Mouse (Mus musculus): ENCODE measurements at regions not wholly inside any gene's neighbourhood (a gene's known extent, or its start where the extent isn't known, plus 50 kb on each side); places are given as distances from the start of the nearest gene placed in this dataset.

DNA sequence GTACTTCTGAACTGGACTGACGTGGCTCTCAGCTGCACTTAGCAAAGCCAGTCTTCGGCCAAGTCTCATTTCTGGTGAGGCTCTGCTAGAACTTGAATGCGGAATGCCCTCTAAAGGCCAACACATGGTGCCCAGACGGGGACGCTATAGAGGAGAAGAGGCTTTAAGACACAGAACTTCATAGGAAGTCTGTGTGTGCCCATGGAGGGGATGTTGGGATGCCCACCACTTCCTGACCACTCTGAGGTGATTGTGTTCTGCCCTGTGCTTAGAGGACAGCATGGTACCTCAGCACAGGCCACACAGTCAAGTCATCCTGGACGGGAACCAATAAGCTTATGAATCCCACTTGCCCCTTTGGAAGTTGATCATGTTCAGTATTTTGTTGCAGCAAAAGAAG lies 325.3 kb upstream of the Map3k7 start:
- H3K27ac ChIP-seq = no peak overlapping the region
- no peaks in the 10 kb centered on the region for H3K9me3 ChIP-seq (replicated peaks)
- H3K27me3 ChIP-seq = no peaks in the 10 kb centered on the region
- H3K4me3 ChIP-seq = no peak overlapping the region
- H3K36me3 ChIP-seq = no peaks in the 10 kb centered on the region
- no peak overlapping the region for H3K9ac ChIP-seq
- WGBS = 90% methylated on average over 6 of the region's 6 CpGs
- H3K4me1 ChIP-seq (replicated peaks) = no peaks in the 10 kb centered on the region
- no peak for ATAC-seq (replicated peaks; ENCODE audit: insufficient number of reproducible peaks, insufficient read depth, low FRiP score, low read depth)
- no peak overlapping the region for H3K4me2 ChIP-seq

DNA sequence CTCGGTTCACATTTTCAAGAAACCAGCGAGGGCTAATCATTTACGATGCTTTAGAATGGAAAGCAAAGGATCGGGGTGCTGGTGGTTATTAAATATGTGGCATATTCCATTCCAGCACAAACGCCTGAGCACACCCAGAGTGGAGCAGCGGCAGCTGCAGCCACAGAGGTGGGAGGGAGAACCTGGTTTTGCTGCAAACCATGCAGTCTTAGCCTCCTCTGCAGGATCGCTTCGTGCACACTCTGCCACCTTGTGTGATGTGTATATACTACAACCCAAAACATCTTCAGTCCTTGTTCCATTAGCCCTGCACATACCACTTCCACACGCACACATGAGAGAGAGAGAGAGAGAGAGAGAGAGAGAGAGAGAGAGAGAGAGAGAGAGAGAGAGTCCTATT lies 321.7 kb upstream of the Map3k7 start:
- no peak overlapping the region for H3K4me2 ChIP-seq
- no peak overlapping the region for H3K9ac ChIP-seq
- H3K27me3 ChIP-seq = no peaks in the 10 kb centered on the region
- no peaks in the 10 kb centered on the region for H3K4me1 ChIP-seq (replicated peaks)
- ATAC-seq (replicated peaks; ENCODE audit: insufficient number of reproducible peaks, insufficient read depth, low FRiP score, low read depth) = peak; percentile 76; the same call in 1 of the 2 replicates
- H3K36me3 ChIP-seq = no peaks in the 10 kb centered on the region
- no peaks in the 10 kb centered on the region for H3K9me3 ChIP-seq (replicated peaks)
- no peak overlapping the region for H3K27ac ChIP-seq
- 47% methylated on average over 9 of the region's 9 CpGs for WGBS
- H3K4me3 ChIP-seq = no peak overlapping the region

DNA sequence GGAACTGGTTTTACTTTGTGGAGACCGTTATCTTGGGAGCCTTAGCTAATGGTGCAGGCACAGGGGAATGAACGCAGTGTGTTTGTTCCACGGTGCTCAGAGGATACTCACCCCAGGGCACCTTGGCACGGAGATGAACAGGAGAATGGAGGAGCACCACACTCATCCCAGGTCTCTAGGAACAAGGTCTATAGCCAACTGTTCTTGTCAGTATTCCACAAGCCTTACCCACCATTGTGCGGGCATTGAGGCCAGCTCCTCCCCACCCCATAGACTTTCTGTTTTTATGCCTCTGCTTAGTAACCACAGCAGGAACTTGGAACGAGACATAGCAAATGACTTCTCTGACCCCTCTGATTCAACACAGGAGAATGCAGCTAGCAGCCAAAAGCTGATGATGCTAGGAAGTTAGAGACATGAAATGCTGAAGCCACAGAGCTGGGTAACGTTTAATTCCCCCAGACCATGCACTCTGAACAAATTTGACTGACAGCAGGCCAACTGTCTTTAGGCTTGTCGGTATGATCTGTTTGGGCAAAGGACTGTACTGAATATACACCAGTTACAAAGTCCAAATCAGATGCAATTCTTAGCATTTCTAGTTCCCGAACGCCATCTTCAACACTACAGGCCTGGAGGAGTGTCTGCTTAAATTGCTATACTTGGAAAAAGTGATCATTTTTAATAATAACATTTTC lies 321.2 kb upstream of the Map3k7 start:
- H3K27ac ChIP-seq = no peak overlapping the region
- H3K4me2 ChIP-seq = no peak overlapping the region
- no peak overlapping the region for H3K9ac ChIP-seq
- H3K9me3 ChIP-seq (replicated peaks) = no peaks in the 10 kb centered on the region
- H3K4me3 ChIP-seq = no peak overlapping the region
- 54% methylated on average over 10 of the region's 10 CpGs for WGBS
- ATAC-seq (replicated peaks; ENCODE audit: insufficient number of reproducible peaks, insufficient read depth, low FRiP score, low read depth) = 0 out of 2 replicates have a peak, but pooled peaks have one; percentile 36
- H3K27me3 ChIP-seq = no peaks in the 10 kb centered on the region
- H3K4me1 ChIP-seq (replicated peaks) = no peaks in the 10 kb centered on the region
- H3K36me3 ChIP-seq = no peaks in the 10 kb centered on the region

DNA sequence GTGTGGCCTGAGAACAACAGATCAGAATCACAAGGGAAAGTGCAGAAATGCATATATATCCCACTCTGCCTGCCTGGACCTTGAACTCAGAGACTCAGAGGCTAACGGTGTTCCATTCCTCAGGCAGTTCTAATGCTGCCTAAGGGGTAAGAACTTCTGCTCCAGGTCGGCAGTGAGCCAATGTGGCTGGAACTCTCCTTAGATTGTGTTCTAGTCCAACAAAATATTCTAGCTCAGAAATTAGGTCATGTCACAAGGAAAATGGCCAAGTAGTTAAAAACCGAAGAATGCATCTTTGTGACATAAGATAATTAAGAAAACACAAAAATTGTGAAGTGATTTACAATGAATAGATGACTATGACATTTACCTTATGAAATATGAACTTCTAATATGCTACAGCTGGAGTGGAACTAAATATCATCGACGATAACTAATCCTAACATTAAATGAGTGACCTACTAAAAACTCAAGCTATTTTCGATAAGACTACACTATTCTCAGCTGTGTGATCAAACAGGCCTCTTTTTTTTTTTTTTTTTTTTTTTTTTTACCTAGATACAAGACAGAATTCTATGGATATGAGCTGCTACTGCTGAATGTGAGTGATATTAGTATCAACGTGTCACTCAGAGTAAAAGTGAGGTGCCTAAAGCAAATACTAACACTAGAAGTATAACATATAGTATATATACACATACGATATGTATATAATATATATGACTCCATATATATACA lies 315.1 kb upstream of the Map3k7 start:
- Histone ChIP-seq H3K36me3 (no peaks in the 10 kb centered on the region), H3K4me1 (replicated peaks) (no peaks in the 10 kb centered on the region), H3K4me2 (no peak overlapping the region), H3K9ac (no peak overlapping the region), H3K27ac (no peak overlapping the region), H3K9me3 (replicated peaks) (no peaks in the 10 kb centered on the region), H3K4me3 (no peak overlapping the region), H3K27me3 (no peaks in the 10 kb centered on the region)
- 78% methylated on average over 8 of the region's 8 CpGs for WGBS
- ATAC-seq (replicated peaks; ENCODE audit: insufficient number of reproducible peaks, insufficient read depth, low FRiP score, low read depth) = no peak

DNA sequence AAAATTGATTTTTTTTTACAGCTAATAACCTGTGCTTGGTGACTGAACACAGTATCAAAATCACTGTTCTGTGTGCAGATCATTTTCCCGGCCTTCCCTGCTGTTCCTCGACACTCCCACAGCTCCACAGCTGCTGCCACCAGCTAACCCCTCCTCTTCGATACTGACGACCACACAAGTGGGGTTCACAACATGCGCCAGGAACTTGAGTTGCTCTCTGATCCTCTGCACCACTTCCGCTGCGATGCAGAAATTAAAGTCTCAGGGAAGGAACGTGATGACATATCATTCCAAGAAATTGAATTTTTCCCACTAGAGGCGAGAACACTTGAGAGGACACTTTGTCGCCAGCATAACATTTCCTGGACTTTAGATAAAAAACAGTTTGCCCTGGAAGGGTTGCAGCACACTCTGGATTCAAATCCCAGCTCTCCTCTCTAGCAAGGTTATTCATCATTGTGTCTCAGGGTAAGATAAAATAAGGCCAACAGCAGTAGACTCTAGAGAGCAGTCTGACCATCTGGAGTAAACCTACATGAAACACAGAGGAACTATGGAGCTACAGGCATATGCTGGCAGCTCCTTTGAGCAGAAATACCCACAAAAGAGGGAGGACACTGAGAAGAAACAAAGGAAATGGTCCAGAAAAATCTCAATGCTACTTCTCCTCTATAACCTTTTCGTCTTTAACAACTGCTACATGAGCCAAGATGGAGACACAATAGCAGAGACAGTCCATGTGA lies 308.4 kb upstream of the Map3k7 start:
- H3K9ac ChIP-seq = no peak overlapping the region
- no peaks in the 10 kb centered on the region for H3K36me3 ChIP-seq
- H3K9me3 ChIP-seq (replicated peaks) = no peaks in the 10 kb centered on the region
- ATAC-seq (replicated peaks; ENCODE audit: insufficient number of reproducible peaks, insufficient read depth, low FRiP score, low read depth) = no peak
- H3K27ac ChIP-seq = no peak overlapping the region
- H3K4me3 ChIP-seq = no peak overlapping the region
- H3K4me2 ChIP-seq = no peak overlapping the region
- 52% methylated on average over 11 of the region's 11 CpGs for WGBS
- H3K4me1 ChIP-seq (replicated peaks) = no peaks in the 10 kb centered on the region; the same call in 1 of the 2 replicates
- H3K27me3 ChIP-seq = no peaks in the 10 kb centered on the region

DNA sequence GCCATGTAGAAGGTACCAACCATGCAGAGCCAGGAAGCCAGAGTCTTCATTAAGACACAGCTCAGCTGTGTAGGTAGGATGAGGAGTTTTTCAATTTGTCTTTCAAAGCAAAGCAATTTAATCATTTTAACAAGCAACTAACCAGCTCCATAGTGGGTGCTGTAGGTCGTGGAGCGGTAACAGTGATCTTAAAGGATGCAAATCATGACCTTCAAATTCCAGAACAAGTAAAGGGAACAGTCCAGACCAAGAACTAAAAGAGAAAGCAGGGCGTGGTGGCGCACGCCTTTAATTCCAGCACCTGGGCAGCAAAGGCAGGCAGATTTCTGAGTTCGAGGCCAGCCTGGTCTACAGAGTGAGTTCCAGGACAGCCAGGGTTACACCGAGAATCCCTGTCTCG lies 307.8 kb upstream of the Map3k7 start:
- Histone ChIP-seq H3K4me1 (replicated peaks) (no peaks in the 10 kb centered on the region; the same call in none of the 2 replicates), H3K4me2 (no peak overlapping the region), H3K27me3 (no peaks in the 10 kb centered on the region), H3K27ac (no peak overlapping the region), H3K36me3 (no peaks in the 10 kb centered on the region), H3K4me3 (no peak overlapping the region), H3K9me3 (replicated peaks) (no peaks in the 10 kb centered on the region), H3K9ac (no peak overlapping the region)
- WGBS = 83% methylated on average over 8 of the region's 8 CpGs
- ATAC-seq (replicated peaks; ENCODE audit: insufficient number of reproducible peaks, insufficient read depth, low FRiP score, low read depth) = no peak

DNA sequence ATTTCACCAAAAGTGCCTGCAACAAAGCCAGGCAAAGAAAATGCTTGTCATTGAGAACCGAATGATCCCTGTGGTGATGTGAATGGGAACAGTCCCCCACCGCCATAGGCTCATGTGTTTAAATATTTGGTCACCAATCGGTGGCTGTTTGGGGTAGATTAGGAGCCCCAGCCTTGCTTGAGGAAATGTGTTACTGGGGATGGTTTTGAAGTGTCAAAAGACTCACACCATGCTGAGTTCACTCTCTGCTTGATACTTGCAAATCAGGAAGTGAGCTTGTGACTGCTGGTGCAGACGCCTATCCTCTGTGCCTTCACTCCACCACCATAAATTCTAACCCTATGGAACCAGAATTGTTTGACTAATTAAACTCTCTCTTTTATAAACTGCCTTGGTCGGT lies 305.1 kb upstream of the Map3k7 start:
- Histone ChIP-seq H3K9ac (no peak overlapping the region), H3K27me3 (no peaks in the 10 kb centered on the region), H3K4me2 (no peak overlapping the region), H3K4me3 (no peak overlapping the region), H3K27ac (no peak overlapping the region), H3K36me3 (no peaks in the 10 kb centered on the region), H3K9me3 (replicated peaks) (no peaks in the 10 kb centered on the region), H3K4me1 (replicated peaks) (peaks cover 11% of the 10 kb centered on the region)
- no peak for ATAC-seq (replicated peaks; ENCODE audit: insufficient number of reproducible peaks, insufficient read depth, low FRiP score, low read depth)
- 67% methylated on average over 5 of the region's 5 CpGs for WGBS

DNA sequence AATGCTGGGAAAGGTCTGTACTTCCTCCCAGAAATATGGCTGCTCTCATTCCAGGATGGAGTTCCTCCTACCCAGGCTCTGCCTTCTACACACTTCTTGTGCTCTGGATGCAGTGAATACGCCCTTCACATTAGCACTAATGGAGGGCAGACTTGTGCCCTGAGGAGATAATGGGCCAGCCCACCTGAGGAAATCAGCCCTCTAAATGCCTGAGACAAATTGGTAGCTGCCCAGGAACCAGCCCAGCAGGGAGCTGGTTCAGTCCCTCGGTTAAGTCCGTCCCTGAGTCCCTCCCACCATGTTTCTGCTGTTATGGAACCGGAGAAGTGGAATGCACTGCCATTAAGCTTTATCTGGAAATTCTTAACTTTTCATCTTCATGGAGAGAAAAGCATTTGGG lies 303.0 kb upstream of the Map3k7 start:
- peaks cover 11% of the 10 kb centered on the region for H3K4me1 ChIP-seq (replicated peaks)
- H3K27me3 ChIP-seq = no peaks in the 10 kb centered on the region
- H3K36me3 ChIP-seq = no peaks in the 10 kb centered on the region
- no peak overlapping the region for H3K27ac ChIP-seq
- WGBS = 43% methylated on average over 4 of the region's 4 CpGs
- ATAC-seq (replicated peaks; ENCODE audit: insufficient number of reproducible peaks, insufficient read depth, low FRiP score, low read depth) = no peak
- no peak overlapping the region for H3K4me3 ChIP-seq
- H3K4me2 ChIP-seq = no peak overlapping the region
- H3K9me3 ChIP-seq (replicated peaks) = no peaks in the 10 kb centered on the region
- no peak overlapping the region for H3K9ac ChIP-seq

DNA sequence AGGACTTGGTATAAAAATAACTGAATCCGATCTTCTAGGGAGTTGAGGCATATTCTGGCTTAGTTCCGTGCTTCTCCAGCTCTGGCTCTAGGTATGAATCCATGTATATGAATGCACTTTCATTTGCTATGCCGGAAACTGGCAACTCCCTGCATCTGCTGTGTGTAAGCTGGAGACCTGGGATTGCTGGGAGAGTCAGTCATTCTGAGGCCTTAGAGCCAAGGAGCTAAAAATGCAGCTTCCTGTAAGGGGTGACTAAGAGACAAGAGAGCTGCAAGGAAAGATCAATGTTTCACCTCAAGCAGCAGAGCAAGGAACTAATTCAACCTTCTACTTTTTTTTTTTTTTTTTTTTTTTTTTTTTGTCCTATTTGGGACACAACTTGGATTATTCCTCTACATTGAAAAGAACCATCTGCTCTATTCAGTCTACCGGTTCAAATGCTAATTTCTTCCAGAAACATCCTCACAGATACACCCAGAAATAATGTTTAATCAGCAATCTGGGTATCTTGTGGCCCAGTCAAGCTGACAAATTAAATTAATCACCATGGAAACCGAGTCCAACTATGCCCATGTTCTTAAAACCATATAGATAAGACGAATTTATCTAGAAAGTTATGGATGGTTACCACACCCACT lies 292.2 kb upstream of the Map3k7 start:
- no peaks in the 10 kb centered on the region for H3K27me3 ChIP-seq
- WGBS = 71% methylated on average over 6 of the region's 6 CpGs
- H3K4me3 ChIP-seq = no peak overlapping the region
- no peaks in the 10 kb centered on the region for H3K4me1 ChIP-seq (replicated peaks)
- ATAC-seq (replicated peaks; ENCODE audit: insufficient number of reproducible peaks, insufficient read depth, low FRiP score, low read depth) = no peak
- no peaks in the 10 kb centered on the region for H3K36me3 ChIP-seq
- no peak overlapping the region for H3K4me2 ChIP-seq
- no peak overlapping the region for H3K27ac ChIP-seq
- H3K9ac ChIP-seq = no peak overlapping the region
- no peaks in the 10 kb centered on the region for H3K9me3 ChIP-seq (replicated peaks)

DNA sequence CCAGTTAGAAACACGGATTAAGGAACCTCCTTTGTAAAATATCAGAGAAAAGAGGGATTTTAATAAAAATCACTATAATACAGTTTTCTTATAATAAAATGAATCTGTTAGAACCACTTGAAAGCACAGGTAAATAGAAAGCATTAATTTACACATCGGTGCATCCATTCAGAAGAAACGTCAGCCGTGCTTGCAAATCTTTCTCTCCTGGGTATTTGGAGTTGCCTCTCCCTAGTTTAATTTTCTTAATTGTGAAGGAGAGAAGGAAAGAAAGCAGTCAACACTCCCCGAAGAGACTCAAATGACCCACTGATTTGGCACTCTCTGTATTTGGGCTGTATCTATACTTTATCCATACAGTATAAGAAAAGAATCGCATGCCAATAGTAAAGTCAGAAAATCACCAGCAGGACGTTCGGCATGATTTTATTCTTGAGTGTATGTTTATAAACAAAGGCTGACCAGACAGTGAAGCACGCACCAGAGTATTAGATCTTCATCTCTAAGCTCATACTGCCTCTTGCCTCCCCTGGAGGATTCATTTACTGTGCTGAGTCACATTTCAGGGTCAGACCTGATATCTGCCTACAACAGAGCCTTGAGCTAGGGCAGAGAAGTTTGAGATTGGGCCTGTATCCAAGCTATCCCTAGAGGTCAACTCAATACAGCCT lies 291.6 kb upstream of the Map3k7 start:
- H3K4me1 ChIP-seq (replicated peaks) = no peaks in the 10 kb centered on the region
- H3K27me3 ChIP-seq = no peaks in the 10 kb centered on the region
- WGBS = 85% methylated on average over 9 of the region's 9 CpGs
- no peak overlapping the region for H3K4me3 ChIP-seq
- no peaks in the 10 kb centered on the region for H3K9me3 ChIP-seq (replicated peaks)
- H3K36me3 ChIP-seq = no peaks in the 10 kb centered on the region
- ATAC-seq (replicated peaks; ENCODE audit: insufficient number of reproducible peaks, insufficient read depth, low FRiP score, low read depth) = no peak
- H3K9ac ChIP-seq = no peak overlapping the region
- H3K4me2 ChIP-seq = no peak overlapping the region
- no peak overlapping the region for H3K27ac ChIP-seq

DNA sequence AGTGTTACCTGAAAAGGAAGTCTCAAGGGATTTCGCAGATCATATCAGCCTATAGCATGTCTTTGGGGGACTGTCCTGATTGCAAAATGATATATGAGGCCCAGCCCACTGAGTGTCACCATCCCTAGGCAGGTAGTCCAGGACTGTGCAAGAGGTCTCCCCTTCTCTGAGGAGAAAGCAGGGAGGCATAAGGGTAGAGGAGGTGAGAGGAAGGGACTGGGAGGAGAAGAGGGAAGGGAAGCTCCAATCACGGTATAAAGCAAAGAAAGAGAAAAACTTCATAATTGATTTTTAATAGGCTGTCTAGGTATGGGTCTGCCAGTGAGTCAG lies 291.1 kb upstream of the Map3k7 start:
- no peak for ATAC-seq (replicated peaks; ENCODE audit: insufficient number of reproducible peaks, insufficient read depth, low FRiP score, low read depth)
- Histone ChIP-seq H3K27me3 (no peaks in the 10 kb centered on the region), H3K9me3 (replicated peaks) (no peaks in the 10 kb centered on the region), H3K4me1 (replicated peaks) (no peaks in the 10 kb centered on the region), H3K4me2 (no peak overlapping the region), H3K9ac (no peak overlapping the region), H3K27ac (no peak overlapping the region), H3K36me3 (no peaks in the 10 kb centered on the region), H3K4me3 (no peak overlapping the region)
- 81% methylated on average over 2 of the region's 2 CpGs for WGBS
